Mouse (Mus musculus): ENCODE results near the gene Rnf208. TPM values are rescaled to one million over a fixed set of nuclear protein-coding genes. Genes with fewer than 3 reads are reported as not detected.

Rnf208 gene
- total and polyA plus RNA-seq, 2 experiments from 2014 or later: 77.6 to 205 TPM

DNA sequence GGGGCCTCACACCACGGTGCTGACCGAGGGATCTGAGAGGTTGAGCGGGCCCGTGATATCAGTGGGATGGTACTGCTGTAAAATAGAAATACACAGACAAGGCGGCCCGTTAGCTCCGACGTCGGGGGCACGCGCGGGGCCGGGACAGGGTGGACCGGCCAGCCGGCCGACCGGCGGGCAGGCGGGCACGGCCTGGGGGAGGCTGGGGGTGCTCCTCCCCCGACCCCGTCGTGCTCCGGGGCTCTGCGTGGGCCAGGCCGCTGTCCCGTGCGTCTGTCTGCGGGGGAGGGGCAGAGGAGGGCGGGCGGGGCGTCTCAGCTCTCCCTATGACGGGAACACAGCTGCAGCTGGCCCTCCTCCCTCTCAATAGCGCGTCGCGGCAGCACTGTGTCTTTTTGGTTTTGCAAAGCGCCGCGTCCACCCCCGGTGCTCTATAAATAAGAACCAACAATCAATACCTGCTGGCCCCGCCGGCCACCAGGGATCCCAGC lies 50.0 kb downstream of the Rnf208 start:
- Histone ChIP-seq H3K9ac (0 out of 2 replicates have a peak overlapping the region, but pooled peaks have one; percentile 22), H3K27ac (ENCODE audit: low read depth, low read length) (no peak overlapping the region), H3K4me3 (ENCODE audit: low read depth, low read length) (peak overlapping the region; percentile 19; the same call in 1 of the 2 replicates), H3K4me1 (ENCODE audit: insufficient read depth) (peaks cover 8% of the 10 kb centered on the region; the same call in 1 of the 2 replicates), H3K4me2 (ENCODE audit: low read depth) (peak overlapping the region; percentile 40), H3K36me3 (ENCODE audit: insufficient read depth) (peaks cover 28% of the 10 kb centered on the region), H3K27me3 (ENCODE audit: insufficient read depth, low read length) (peaks cover 39% of the 10 kb centered on the region), H3K9me3 (ENCODE audit: low read length) (no peaks in the 10 kb centered on the region)
- ATAC-seq (no peak), DNase-seq (no peak)
- no peak for TF ChIP-seq CTCF (IDR thresholded peaks at IDR 0.05; ENCODE audit: low read depth)
- WGBS: 14% methylated on average over 34 of the region's 43 CpGs

DNA sequence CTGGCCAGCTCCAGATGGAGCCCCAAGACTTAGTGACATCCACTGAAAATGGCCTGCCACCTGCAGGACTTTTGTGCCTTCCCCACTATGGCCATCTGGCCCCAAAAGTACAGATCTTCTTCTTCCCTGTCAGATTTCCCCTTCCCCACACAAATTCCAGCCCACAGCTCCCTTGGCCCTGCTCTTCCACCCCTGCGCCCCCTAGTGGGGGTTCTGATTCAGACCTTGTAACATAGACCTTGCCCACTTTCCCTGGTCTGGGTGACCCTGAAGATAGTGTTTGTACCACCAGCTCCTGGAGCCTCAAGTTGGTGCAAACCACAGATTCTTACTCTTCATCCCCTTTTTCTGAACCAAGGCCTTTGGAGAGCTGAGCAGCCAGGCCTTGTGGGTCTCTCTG lies 50.8 kb downstream of the Rnf208 start:
- no peak overlapping the region for H3K4me3 ChIP-seq (ENCODE audit: low read depth, low read length)
- peak overlapping the region; percentile 40; the same call in 1 of the 2 replicates for H3K4me2 ChIP-seq (ENCODE audit: low read depth)
- DNase-seq (peak; percentile 61), ATAC-seq (no peak)
- H3K27ac ChIP-seq (ENCODE audit: low read depth, low read length): no peak overlapping the region
- H3K36me3 ChIP-seq (ENCODE audit: insufficient read depth): peaks cover 36% of the 10 kb centered on the region
- WGBS: 0% methylated on average over 1 of the region's 1 CpGs
- H3K4me1 ChIP-seq (ENCODE audit: insufficient read depth): peaks cover 8% of the 10 kb centered on the region; the same call in 1 of the 2 replicates
- H3K9me3 ChIP-seq (ENCODE audit: low read length): no peaks in the 10 kb centered on the region
- H3K27me3 ChIP-seq (ENCODE audit: insufficient read depth, low read length): peaks cover 39% of the 10 kb centered on the region
- TF ChIP-seq CTCF (IDR thresholded peaks at IDR 0.05; ENCODE audit: low read depth): peak; percentile 85
- H3K9ac ChIP-seq: no peak overlapping the region

DNA sequence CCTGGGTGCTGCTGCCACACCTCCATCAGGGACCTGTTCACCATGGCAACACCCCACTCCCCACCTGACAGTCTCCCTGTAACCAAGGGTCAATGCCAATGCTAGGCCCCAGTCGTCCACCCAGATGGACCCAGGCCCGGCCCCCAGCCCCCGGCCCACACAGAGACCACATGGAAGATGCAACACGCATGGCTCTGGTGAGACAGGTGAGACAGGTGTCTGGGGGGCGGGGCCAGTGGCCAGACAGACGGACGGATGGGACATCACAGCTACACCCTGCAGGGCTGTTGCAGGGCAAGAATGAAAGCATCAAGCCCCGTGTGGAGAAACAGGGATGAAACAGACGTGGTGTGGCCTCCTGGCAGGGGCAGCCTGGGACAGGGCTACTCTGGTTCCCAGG lies 51.7 kb downstream of the Rnf208 start:
- Histone ChIP-seq H3K9me3 (ENCODE audit: low read length) (no peaks in the 10 kb centered on the region), H3K4me1 (ENCODE audit: insufficient read depth) (peaks cover 8% of the 10 kb centered on the region; the same call in 1 of the 2 replicates), H3K36me3 (ENCODE audit: insufficient read depth) (peaks cover 41% of the 10 kb centered on the region), H3K27ac (ENCODE audit: low read depth, low read length) (no peak overlapping the region), H3K9ac (no peak overlapping the region), H3K27me3 (ENCODE audit: insufficient read depth, low read length) (peaks cover 39% of the 10 kb centered on the region), H3K4me2 (ENCODE audit: low read depth) (no peak overlapping the region), H3K4me3 (ENCODE audit: low read depth, low read length) (no peak overlapping the region)
- no peak for TF ChIP-seq CTCF (IDR thresholded peaks at IDR 0.05; ENCODE audit: low read depth)
- 74% methylated on average over 9 of the region's 9 CpGs for WGBS
- ATAC-seq (no peak), DNase-seq (no peak)

Other genes with a start within 250 kb of the Rnf208 start
Only the 30 nearest of the 31 such genes appear.
- gene Nsmf, start 187.9 kb upstream of the Rnf208 start, total RNA-seq (2014; rRNA removed): 285 and 329 TPM in 2 replicates
- gene Nsmf, start 187.9 kb upstream of the Rnf208 start, polyA plus RNA-seq (2015; fragmentation: Nextera tagmentation; extraction: Ambion mirVana): 258 and 262 TPM in 2 replicates
- not detected in 2 replicates for gene Entpd8, start 162.0 kb upstream of the Rnf208 start, total RNA-seq (2014; rRNA removed)
- not detected in 2 replicates for gene Entpd8, start 162.0 kb upstream of the Rnf208 start, polyA plus RNA-seq (2015; fragmentation: Nextera tagmentation; extraction: Ambion mirVana)
- gene Noxa1, start 147.1 kb upstream of the Rnf208 start, total RNA-seq (2014; rRNA removed): not detected in 2 replicates
- gene Noxa1, start 147.1 kb upstream of the Rnf208 start, polyA plus RNA-seq (2015; fragmentation: Nextera tagmentation; extraction: Ambion mirVana): not detected in 2 replicates
- gene Nrarp, start 61.5 kb upstream of the Rnf208 start, total RNA-seq (2014; rRNA removed): 38.2 and 40.0 TPM in 2 replicates
- 17.0 and 17.8 TPM in 2 replicates for gene Nrarp, start 61.5 kb upstream of the Rnf208 start, polyA plus RNA-seq (2015; fragmentation: Nextera tagmentation; extraction: Ambion mirVana)
- gene Tor4a, start 45.4 kb upstream of the Rnf208 start, total RNA-seq (2014; rRNA removed): 1.7 and 3.3 TPM in 2 replicates
- gene Tor4a, start 45.4 kb upstream of the Rnf208 start, polyA plus RNA-seq (2015; fragmentation: Nextera tagmentation; extraction: Ambion mirVana): 0.92 and 1.2 TPM in 2 replicates
- gene Nelfb, start 30.8 kb upstream of the Rnf208 start, total RNA-seq (2014; rRNA removed): 94.6 and 115 TPM in 2 replicates
- gene Nelfb, start 30.8 kb upstream of the Rnf208 start, polyA plus RNA-seq (2015; fragmentation: Nextera tagmentation; extraction: Ambion mirVana): 57.1 and 76.1 TPM in 2 replicates
- gene Stpg3, start 27.6 kb upstream of the Rnf208 start, total RNA-seq (2014; rRNA removed): not detected in 2 replicates
- not detected in 2 replicates for gene Stpg3, start 27.6 kb upstream of the Rnf208 start, polyA plus RNA-seq (2015; fragmentation: Nextera tagmentation; extraction: Ambion mirVana)
- gene Fam166a, start 23.5 kb upstream of the Rnf208 start, total RNA-seq (2014; rRNA removed): not detected in 2 replicates
- 0.94 TPM in 1 of 2 replicates, not detected in the other for gene Fam166a, start 23.5 kb upstream of the Rnf208 start, polyA plus RNA-seq (2015; fragmentation: Nextera tagmentation; extraction: Ambion mirVana)
- 553 and 579 TPM in 2 replicates for gene Tubb4b, start 17.6 kb upstream of the Rnf208 start, total RNA-seq (2014; rRNA removed)
- 382 and 469 TPM in 2 replicates for gene Tubb4b, start 17.6 kb upstream of the Rnf208 start, polyA plus RNA-seq (2015; fragmentation: Nextera tagmentation; extraction: Ambion mirVana)
- not detected in 2 replicates for gene Slc34a3, start 7.9 kb upstream of the Rnf208 start, total RNA-seq (2014; rRNA removed)
- not detected in 2 replicates for gene Slc34a3, start 7.9 kb upstream of the Rnf208 start, polyA plus RNA-seq (2015; fragmentation: Nextera tagmentation; extraction: Ambion mirVana)
- not detected in 2 replicates for gene Rnf224, start 5.5 kb upstream of the Rnf208 start, total RNA-seq (2014; rRNA removed)
- not detected in 2 replicates for gene Rnf224, start 5.5 kb upstream of the Rnf208 start, polyA plus RNA-seq (2015; fragmentation: Nextera tagmentation; extraction: Ambion mirVana)
- gene Cysrt1, start 197 bp downstream of the Rnf208 start, total RNA-seq (2014; rRNA removed): not detected in 2 replicates
- gene Cysrt1, start 197 bp downstream of the Rnf208 start, polyA plus RNA-seq (2015; fragmentation: Nextera tagmentation; extraction: Ambion mirVana): not detected in 2 replicates
- 10.1 and 12.8 TPM in 2 replicates for gene AL732309.1, start 4.6 kb downstream of the Rnf208 start, total RNA-seq (2014; rRNA removed)
- gene AL732309.1, start 4.6 kb downstream of the Rnf208 start, polyA plus RNA-seq (2015; fragmentation: Nextera tagmentation; extraction: Ambion mirVana): 3.0 and 3.1 TPM in 2 replicates
- 29.2 and 42.5 TPM in 2 replicates for gene Tmem203, start 13.2 kb downstream of the Rnf208 start, total RNA-seq (2014; rRNA removed)
- 22.7 and 27.7 TPM in 2 replicates for gene Tmem203, start 13.2 kb downstream of the Rnf208 start, polyA plus RNA-seq (2015; fragmentation: Nextera tagmentation; extraction: Ambion mirVana)
- 15.2 and 18.1 TPM in 2 replicates for gene Tprn, start 20.4 kb downstream of the Rnf208 start, total RNA-seq (2014; rRNA removed)
- 16.4 and 18.8 TPM in 2 replicates for gene Tprn, start 20.4 kb downstream of the Rnf208 start, polyA plus RNA-seq (2015; fragmentation: Nextera tagmentation; extraction: Ambion mirVana)
- 108 and 127 TPM in 2 replicates for gene Ssna1, start 30.2 kb downstream of the Rnf208 start, total RNA-seq (2014; rRNA removed)
- gene Ssna1, start 30.2 kb downstream of the Rnf208 start, polyA plus RNA-seq (2015; fragmentation: Nextera tagmentation; extraction: Ambion mirVana): 189 and 195 TPM in 2 replicates
- gene Anapc2, start 30.2 kb downstream of the Rnf208 start, total RNA-seq (2014; rRNA removed): 30.2 and 37.9 TPM in 2 replicates
- gene Anapc2, start 30.2 kb downstream of the Rnf208 start, polyA plus RNA-seq (2015; fragmentation: Nextera tagmentation; extraction: Ambion mirVana): 90.7 and 108 TPM in 2 replicates
- gene Tmem210, start 45.9 kb downstream of the Rnf208 start, total RNA-seq (2014; rRNA removed): not detected in 2 replicates
- not detected in 2 replicates for gene Tmem210, start 45.9 kb downstream of the Rnf208 start, polyA plus RNA-seq (2015; fragmentation: Nextera tagmentation; extraction: Ambion mirVana)
- not detected in 2 replicates for gene Lrrc26, start 47.7 kb downstream of the Rnf208 start, total RNA-seq (2014; rRNA removed)
- gene Lrrc26, start 47.7 kb downstream of the Rnf208 start, polyA plus RNA-seq (2015; fragmentation: Nextera tagmentation; extraction: Ambion mirVana): 0.15 TPM in 1 of 2 replicates, not detected in the other
- gene Grin1, start 76.9 kb downstream of the Rnf208 start, total RNA-seq (2014; rRNA removed): 77.3 and 88.5 TPM in 2 replicates
- 46.9 and 58.2 TPM in 2 replicates for gene Grin1, start 76.9 kb downstream of the Rnf208 start, polyA plus RNA-seq (2015; fragmentation: Nextera tagmentation; extraction: Ambion mirVana)
- 54.0 and 66.1 TPM in 2 replicates for gene Man1b1, start 90.1 kb downstream of the Rnf208 start, total RNA-seq (2014; rRNA removed)
- gene Man1b1, start 90.1 kb downstream of the Rnf208 start, polyA plus RNA-seq (2015; fragmentation: Nextera tagmentation; extraction: Ambion mirVana): 35.5 and 43.8 TPM in 2 replicates
- gene Dpp7, start 114.1 kb downstream of the Rnf208 start, total RNA-seq (2014; rRNA removed): 17.4 and 21.7 TPM in 2 replicates
- gene Dpp7, start 114.1 kb downstream of the Rnf208 start, polyA plus RNA-seq (2015; fragmentation: Nextera tagmentation; extraction: Ambion mirVana): 15.3 and 19.8 TPM in 2 replicates
- gene Uap1l1, start 123.4 kb downstream of the Rnf208 start, total RNA-seq (2014; rRNA removed): 4.1 and 5.2 TPM in 2 replicates
- gene Uap1l1, start 123.4 kb downstream of the Rnf208 start, polyA plus RNA-seq (2015; fragmentation: Nextera tagmentation; extraction: Ambion mirVana): 10.4 and 11.9 TPM in 2 replicates
- gene Sapcd2, start 130.1 kb downstream of the Rnf208 start, total RNA-seq (2014; rRNA removed): 13.2 and 13.9 TPM in 2 replicates
- gene Sapcd2, start 130.1 kb downstream of the Rnf208 start, polyA plus RNA-seq (2015; fragmentation: Nextera tagmentation; extraction: Ambion mirVana): 9.5 and 12.7 TPM in 2 replicates
- 8.2 and 13.5 TPM in 2 replicates for gene Entpd2, start 153.6 kb downstream of the Rnf208 start, total RNA-seq (2014; rRNA removed)
- 14.2 and 18.2 TPM in 2 replicates for gene Entpd2, start 153.6 kb downstream of the Rnf208 start, polyA plus RNA-seq (2015; fragmentation: Nextera tagmentation; extraction: Ambion mirVana)
- gene Npdc1, start 157.1 kb downstream of the Rnf208 start, total RNA-seq (2014; rRNA removed): 179 and 188 TPM in 2 replicates
- 413 and 442 TPM in 2 replicates for gene Npdc1, start 157.1 kb downstream of the Rnf208 start, polyA plus RNA-seq (2015; fragmentation: Nextera tagmentation; extraction: Ambion mirVana)
- 1.3 TPM in 1 of 2 replicates, not detected in the other for gene Fut7, start 181.0 kb downstream of the Rnf208 start, total RNA-seq (2014; rRNA removed)
- gene Fut7, start 181.0 kb downstream of the Rnf208 start, polyA plus RNA-seq (2015; fragmentation: Nextera tagmentation; extraction: Ambion mirVana): 0.17 and 0.23 TPM in 2 replicates
- 51.5 and 67.4 TPM in 2 replicates for gene Abca2, start 186.4 kb downstream of the Rnf208 start, total RNA-seq (2014; rRNA removed)
- gene Abca2, start 186.4 kb downstream of the Rnf208 start, polyA plus RNA-seq (2015; fragmentation: Nextera tagmentation; extraction: Ambion mirVana): 8.8 and 10.5 TPM in 2 replicates
- 0.48 TPM in 1 of 2 replicates, not detected in the other for gene Clic3, start 214.6 kb downstream of the Rnf208 start, total RNA-seq (2014; rRNA removed)
- 2.5 and 3.6 TPM in 2 replicates for gene Clic3, start 214.6 kb downstream of the Rnf208 start, polyA plus RNA-seq (2015; fragmentation: Nextera tagmentation; extraction: Ambion mirVana)
- gene Paxx, start 218.8 kb downstream of the Rnf208 start, total RNA-seq (2014; rRNA removed): 154 and 164 TPM in 2 replicates
- 151 and 154 TPM in 2 replicates for gene Paxx, start 218.8 kb downstream of the Rnf208 start, polyA plus RNA-seq (2015; fragmentation: Nextera tagmentation; extraction: Ambion mirVana)